Mouse (Mus musculus): ENCODE data around the gene Eml4. TPM values are rescaled to one million over a fixed set of nuclear protein-coding genes. Genes with fewer than 3 reads are reported as not detected.
A peak's percentile ranks its signal among the peaks of the same experiment; 100 is the strongest.

Gene Eml4
- polyA plus RNA-seq, 2 experiments: 42.5 to 47.9 TPM

GRCm38 (mm10) chr17:83353460-83353859 is 2.7 kb downstream of the Eml4 start:
- no peak overlapping the region for H3K27ac ChIP-seq (replicated peaks; ENCODE audit: low read depth, low read length)
- WGBS: 10% methylated on average over 4 of the region's 4 CpGs
- H3K4me2 ChIP-seq (replicated peaks; ENCODE audit: low read depth, low read length, severe bottlenecking): peak overlapping the region; percentile 64
- no peaks in the 10 kb centered on the region for H3K36me3 ChIP-seq (ENCODE audit: control insufficient read depth, insufficient read depth, low read length)
- no peak for TF ChIP-seq POLR2A (IDR thresholded peaks at IDR 0.05; ENCODE audit: borderline replicate concordance, extremely low read depth, insufficient read depth, insufficient read length)
- no peak overlapping the region for H3K9ac ChIP-seq (ENCODE audit: low read depth, low read length, severe bottlenecking)
- H3K4me3 ChIP-seq (replicated peaks; ENCODE audit: low read length): peak overlapping the region; percentile 83; the same call in 1 of the 2 replicates
- DNase-seq (ENCODE audit: low spot score) (no peak), ATAC-seq (ENCODE audit: low FRiP score, low read depth) (no peak)
- no peaks in the 10 kb centered on the region for H3K27me3 ChIP-seq (ENCODE audit: control insufficient read depth, insufficient read depth, low read length)
- H3K4me1 ChIP-seq (ENCODE audit: control insufficient read depth, insufficient read depth, low read length): peaks cover 23% of the 10 kb centered on the region
- H3K9me3 ChIP-seq (ENCODE audit: control insufficient read depth, low read length): no peaks in the 10 kb centered on the region

GRCm38 (mm10) chr17:83355481-83355880 is 4.8 kb downstream of the Eml4 start:
- no peak overlapping the region for H3K4me3 ChIP-seq (replicated peaks; ENCODE audit: low read length)
- no peaks in the 10 kb centered on the region for H3K9me3 ChIP-seq (ENCODE audit: control insufficient read depth, low read length)
- TF ChIP-seq POLR2A (IDR thresholded peaks at IDR 0.05; ENCODE audit: borderline replicate concordance, extremely low read depth, insufficient read depth, insufficient read length): no peak
- H3K4me1 ChIP-seq (ENCODE audit: control insufficient read depth, insufficient read depth, low read length): peaks cover 20% of the 10 kb centered on the region
- H3K27ac ChIP-seq (replicated peaks; ENCODE audit: low read depth, low read length): no peak overlapping the region
- H3K27me3 ChIP-seq (ENCODE audit: control insufficient read depth, insufficient read depth, low read length): no peaks in the 10 kb centered on the region
- no peaks in the 10 kb centered on the region for H3K36me3 ChIP-seq (ENCODE audit: control insufficient read depth, insufficient read depth, low read length)
- no peak overlapping the region for H3K4me2 ChIP-seq (replicated peaks; ENCODE audit: low read depth, low read length, severe bottlenecking)
- no peak overlapping the region for H3K9ac ChIP-seq (ENCODE audit: low read depth, low read length, severe bottlenecking)
- no peak for DNase-seq (ENCODE audit: low spot score)
- WGBS: 71% methylated on average over 2 of the region's 2 CpGs
- no peak for ATAC-seq (ENCODE audit: low FRiP score, low read depth)

GRCm38 (mm10) chr17:83359934-83360333 is 9.2 kb downstream of the Eml4 start:
- no peak for DNase-seq (ENCODE audit: low spot score)
- no peak overlapping the region for H3K27ac ChIP-seq (replicated peaks; ENCODE audit: low read depth, low read length)
- WGBS: 79% methylated on average over 4 of the region's 4 CpGs
- no peaks in the 10 kb centered on the region for H3K36me3 ChIP-seq (ENCODE audit: control insufficient read depth, insufficient read depth, low read length)
- no peak overlapping the region for H3K4me3 ChIP-seq (replicated peaks; ENCODE audit: low read length)
- no peaks in the 10 kb centered on the region for H3K9me3 ChIP-seq (ENCODE audit: control insufficient read depth, low read length)
- no peaks in the 10 kb centered on the region for H3K27me3 ChIP-seq (ENCODE audit: control insufficient read depth, insufficient read depth, low read length)
- H3K4me2 ChIP-seq (replicated peaks; ENCODE audit: low read depth, low read length, severe bottlenecking): no peak overlapping the region
- no peak for TF ChIP-seq POLR2A (IDR thresholded peaks at IDR 0.05; ENCODE audit: borderline replicate concordance, extremely low read depth, insufficient read depth, insufficient read length)
- H3K4me1 ChIP-seq (ENCODE audit: control insufficient read depth, insufficient read depth, low read length): peaks cover 8% of the 10 kb centered on the region
- no peak overlapping the region for H3K9ac ChIP-seq (ENCODE audit: low read depth, low read length, severe bottlenecking)
- no peak for ATAC-seq (ENCODE audit: low FRiP score, low read depth)

- no peak overlapping the region for H3K4me2 ChIP-seq (replicated peaks; ENCODE audit: low read depth, low read length, severe bottlenecking)
- H3K4me3 ChIP-seq (replicated peaks; ENCODE audit: low read length): no peak overlapping the region
- no peaks in the 10 kb centered on the region for H3K27me3 ChIP-seq (ENCODE audit: control insufficient read depth, insufficient read depth, low read length)
- no peak for DNase-seq (ENCODE audit: low spot score)
- H3K9me3 ChIP-seq (ENCODE audit: control insufficient read depth, low read length): no peaks in the 10 kb centered on the region
- no peaks in the 10 kb centered on the region for H3K36me3 ChIP-seq (ENCODE audit: control insufficient read depth, insufficient read depth, low read length)
- H3K27ac ChIP-seq (replicated peaks; ENCODE audit: low read depth, low read length): no peak overlapping the region
- H3K4me1 ChIP-seq (ENCODE audit: control insufficient read depth, insufficient read depth, low read length): peaks cover 15% of the 10 kb centered on the region
- no peak overlapping the region for H3K9ac ChIP-seq (ENCODE audit: low read depth, low read length, severe bottlenecking)
- no peak for TF ChIP-seq POLR2A (IDR thresholded peaks at IDR 0.05; ENCODE audit: borderline replicate concordance, extremely low read depth, insufficient read depth, insufficient read length)
- WGBS: 76% methylated on average over 13 of the region's 13 CpGs
- ATAC-seq (ENCODE audit: low FRiP score, low read depth): no peak
Measured at GRCm38 (mm10) chr17:83360796-83361566, 10.2 kb downstream of the Eml4 start.

- H3K4me3 ChIP-seq (replicated peaks; ENCODE audit: low read length): no peak overlapping the region
- ATAC-seq (ENCODE audit: low FRiP score, low read depth): no peak
- peaks cover 19% of the 10 kb centered on the region for H3K4me1 ChIP-seq (ENCODE audit: control insufficient read depth, insufficient read depth, low read length)
- no peaks in the 10 kb centered on the region for H3K27me3 ChIP-seq (ENCODE audit: control insufficient read depth, insufficient read depth, low read length)
- H3K9me3 ChIP-seq (ENCODE audit: control insufficient read depth, low read length): no peaks in the 10 kb centered on the region
- no peak overlapping the region for H3K9ac ChIP-seq (ENCODE audit: low read depth, low read length, severe bottlenecking)
- DNase-seq (ENCODE audit: low spot score): no peak
- WGBS: 67% methylated on average over 3 of the region's 3 CpGs
- H3K27ac ChIP-seq (replicated peaks; ENCODE audit: low read depth, low read length): no peak overlapping the region
- H3K4me2 ChIP-seq (replicated peaks; ENCODE audit: low read depth, low read length, severe bottlenecking): no peak overlapping the region
- no peaks in the 10 kb centered on the region for H3K36me3 ChIP-seq (ENCODE audit: control insufficient read depth, insufficient read depth, low read length)
- TF ChIP-seq POLR2A (IDR thresholded peaks at IDR 0.05; ENCODE audit: borderline replicate concordance, extremely low read depth, insufficient read depth, insufficient read length): no peak
Measured at GRCm38 (mm10) chr17:83363081-83363480, 12.3 kb downstream of the Eml4 start.
